Mouse (Mus musculus) heart, embryonic 14.5 days (tissue): Measurements from ENCODE around the gene Bmp7. TPM values are rescaled to one million over a fixed set of nuclear protein-coding genes. Genes with fewer than 3 reads are reported as not detected.

Source experiments
- ATAC-seq: fragments of 200-750 bp; cut with Nextera tagmentation; 2 replicates; pipeline ENCODE4 v1.8.0; 2017; ENCODE audit warnings: low read depth, moderate TSS enrichment; ENCODE audit not compliant: insufficient number of reproducible peaks, insufficient read depth, low FRiP score
- H3K27ac ChIP-seq, 2 experiments: fragments of 200-500 bp in 1 of 2; fragments of 300-500 bp in 1 of 2; sonication (generic) in 1 of 2; replicated peaks in 1 of 2; 2 replicates each; pipeline ENCODE4 v1.5.1; 2012 to 2014; ENCODE audit warnings: low read depth in 2 of 2, low read length in 2 of 2, control low read depth in 1 of 2, mild to moderate bottlenecking in 1 of 2, mixed read lengths in 1 of 2; ENCODE audit not compliant: control insufficient read depth in 1 of 2, insufficient read depth in 1 of 2
- H3K27me3 ChIP-seq: fragments of 300-500 bp; sonication (generic); 2 replicates; pipeline ENCODE4 v1.6.1; 2014; ENCODE audit warnings: mild to moderate bottlenecking, low read length, control low read depth; ENCODE audit not compliant: control insufficient read depth, insufficient read depth
- H3K36me3 ChIP-seq: fragments of 300-500 bp; sonication (generic); 2 replicates; pipeline ENCODE4 v1.6.1; 2014; ENCODE audit warnings: mild to moderate bottlenecking, control low read depth, low read length, mixed read lengths; ENCODE audit not compliant: control insufficient read depth, insufficient read depth
- H3K4me1 ChIP-seq, 2 experiments: fragments of 200-500 bp in 1 of 2; fragments of 300-500 bp in 1 of 2; sonication (generic) in 1 of 2; 2 replicates each; pipeline ENCODE4 v1.6.1; 2012 to 2014; ENCODE audit warnings: low read length in 2 of 2, control low read depth in 1 of 2, mixed read lengths in 1 of 2; ENCODE audit not compliant: control insufficient read depth in 2 of 2, insufficient read depth in 2 of 2
- H3K4me2 ChIP-seq: fragments of 300-500 bp; sonication (generic); 2 replicates; pipeline ENCODE4 v1.6.1; 2014; ENCODE audit warnings: mild to moderate bottlenecking, low read length
- H3K4me3 ChIP-seq, 2 experiments: fragments of 200-500 bp in 1 of 2; fragments of 300-500 bp in 1 of 2; sonication (generic) in 1 of 2; 2 replicates each; pipeline ENCODE4 v1.5.1; 2012 to 2014; ENCODE audit warnings: low read length in 2 of 2, mild to moderate bottlenecking in 2 of 2, control low read depth in 1 of 2, low read depth in 1 of 2, moderate library complexity in 1 of 2; ENCODE audit not compliant: control insufficient read depth in 1 of 2, insufficient read depth in 1 of 2
- H3K9ac ChIP-seq: fragments of 300-500 bp; sonication (generic); 2 replicates; pipeline ENCODE4 v1.6.1; 2014; ENCODE audit warnings: mild to moderate bottlenecking, low read length
- H3K9me3 ChIP-seq: fragments of 300-500 bp; sonication (generic); 2 replicates; pipeline ENCODE4 v1.6.1; 2016; ENCODE audit warnings: low read length, control low read depth; ENCODE audit not compliant: control insufficient read depth
- WGBS: fragments of 180-500 bp; shearing (Covaris S2); extraction: QIAGEN DNeasy Blood & Tissue Kit; methylation state at CpG from one replicate; pipeline ENCODE4 v1.1.7; 2014; 5-methylcytosine and 5-hydroxymethylcytosine counted together
- polyA plus RNA-seq: library from polyadenylated mRNA; unstranded; fragments of >200 nt; fragmentation: Nextera tagmentation; extraction: Ambion mirVana; gene quantifications from 2 replicates; pipeline ENCODE4 v1.2.1, GENCODE M21; 2014

Gene Bmp7
- polyA plus RNA-seq, 1 experiment from 2014 or later = 50.5 TPM

DNA sequence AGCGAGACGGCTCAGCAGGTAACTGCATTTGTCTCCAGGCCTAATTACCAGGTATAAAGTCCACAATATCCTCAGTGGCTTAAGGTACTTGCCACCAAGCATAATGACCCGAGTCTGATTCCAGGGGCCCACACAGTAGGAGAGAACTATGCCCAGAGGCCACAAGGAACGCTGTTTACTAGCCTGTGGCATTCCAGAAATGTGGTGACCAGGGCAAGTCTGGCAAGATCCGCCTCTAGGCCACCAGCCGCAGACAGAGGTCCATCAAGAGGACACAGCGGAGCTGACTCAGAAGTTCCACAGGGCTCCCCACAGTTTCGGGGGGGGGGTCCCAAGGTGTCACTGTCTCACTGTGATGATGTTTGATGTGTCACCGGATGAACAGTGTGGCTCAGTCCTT, 34.0 kb downstream of the Bmp7 start:
- Histone ChIP-seq H3K4me1 (peaks cover 42 to 72% of the 10 kb centered on the region in 2 experiments), H3K4me2 (no peak overlapping the region), H3K27ac (peak overlapping the region; percentile 60 to 72), H3K4me3 (no peak overlapping the region), H3K36me3 (peaks cover 12% of the 10 kb centered on the region; the same call in 1 of the 2 replicates), H3K27me3 (no peaks in the 10 kb centered on the region), H3K9ac (peak overlapping the region; percentile 18; the same call in 1 of the 2 replicates), H3K9me3 (no peaks in the 10 kb centered on the region)
- 0 out of 2 replicates have a peak, but pooled peaks have one; percentile 7 for ATAC-seq
- 45% methylated on average over 9 of the region's 9 CpGs for WGBS

DNA sequence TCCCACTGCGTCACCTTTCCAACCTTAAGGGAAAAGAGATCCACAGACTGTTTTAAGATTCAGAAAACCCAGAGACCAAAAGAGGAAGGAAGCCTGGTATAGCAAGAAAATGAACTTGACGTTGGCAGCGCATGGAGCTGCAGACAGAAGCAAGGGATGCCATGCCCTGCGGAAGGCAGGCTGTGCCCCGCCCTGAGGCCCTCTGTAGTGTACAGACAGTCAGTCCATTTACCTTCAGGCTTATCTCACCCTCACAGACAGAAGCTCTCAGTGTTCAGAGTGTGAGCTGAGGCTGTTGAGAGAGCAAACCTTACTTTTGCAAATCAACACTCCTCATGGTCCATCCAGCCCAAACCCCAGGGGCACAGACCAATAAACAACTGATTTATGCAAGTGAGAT, 35.1 kb downstream of the Bmp7 start:
- H3K4me1 ChIP-seq = peaks cover 38 to 68% of the 10 kb centered on the region in 2 experiments
- 52% methylated on average over 5 of the region's 5 CpGs for WGBS
- H3K27me3 ChIP-seq = no peaks in the 10 kb centered on the region
- no peak overlapping the region for H3K4me2 ChIP-seq
- H3K9ac ChIP-seq = no peak overlapping the region
- ATAC-seq = no peak
- H3K4me3 ChIP-seq = no peak overlapping the region
- H3K36me3 ChIP-seq = peaks cover 4% of the 10 kb centered on the region; the same call in 1 of the 2 replicates
- H3K9me3 ChIP-seq = no peaks in the 10 kb centered on the region
- peak overlapping the region in 1 of 2 experiments; percentile 72; a peak in 2 of 4 replicates for H3K27ac ChIP-seq

DNA sequence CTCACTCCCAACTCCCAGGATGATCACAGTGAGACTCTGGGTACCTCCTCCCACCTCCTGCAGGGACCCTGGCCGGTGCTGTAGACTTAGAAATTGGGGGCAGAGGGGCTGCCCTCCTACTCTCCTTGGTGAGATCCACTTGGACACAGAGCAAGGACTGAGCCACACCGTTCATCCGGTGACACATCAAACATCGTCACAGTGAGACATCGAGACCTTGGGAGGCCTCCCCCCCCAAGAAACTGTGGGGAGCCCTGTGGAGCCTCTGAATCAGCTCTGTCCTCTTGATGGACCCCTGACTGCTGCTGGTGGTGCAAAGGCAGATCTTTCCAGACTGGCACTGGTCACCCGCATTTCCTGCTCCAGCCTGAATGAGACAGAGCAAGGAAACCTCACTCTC, 35.5 kb downstream of the Bmp7 start:
- H3K4me1 ChIP-seq = peaks cover 35 to 63% of the 10 kb centered on the region in 2 experiments
- H3K27ac ChIP-seq = no peak overlapping the region
- WGBS = 76% methylated on average over 6 of the region's 6 CpGs
- no peak overlapping the region for H3K4me3 ChIP-seq
- H3K27me3 ChIP-seq = no peaks in the 10 kb centered on the region
- H3K9me3 ChIP-seq = no peaks in the 10 kb centered on the region
- no peak overlapping the region for H3K4me2 ChIP-seq
- H3K36me3 ChIP-seq = no peaks in the 10 kb centered on the region
- 0 out of 2 replicates have a peak overlapping the region, but pooled peaks have one; percentile 17 for H3K9ac ChIP-seq
- no peak for ATAC-seq

DNA sequence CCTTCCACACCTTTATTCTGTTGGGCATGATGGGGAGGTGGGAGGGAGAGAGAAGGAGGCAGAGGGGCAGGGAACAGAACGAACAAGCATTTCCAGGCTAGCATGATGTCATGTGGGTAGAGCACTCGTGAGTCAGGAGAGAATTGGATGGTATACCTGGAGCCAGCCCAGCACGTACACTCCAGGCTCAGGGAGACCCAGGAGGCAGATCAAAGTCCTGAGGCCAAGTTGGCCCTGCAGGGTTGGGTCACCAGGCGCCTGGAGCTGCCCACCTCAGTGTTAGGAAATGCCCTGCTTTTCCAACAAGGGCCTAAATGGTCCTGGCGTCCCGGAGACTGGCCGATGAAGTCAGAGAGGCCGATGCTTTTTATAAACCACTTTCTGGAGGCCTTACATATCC, 36.6 kb downstream of the Bmp7 start:
- H3K9me3 ChIP-seq = 0 out of 2 replicates have a peak, but pooled peaks cover 3% of the 10 kb centered on the region
- no peaks in the 10 kb centered on the region for H3K27me3 ChIP-seq
- H3K4me1 ChIP-seq = peaks cover 30 to 60% of the 10 kb centered on the region in 2 experiments
- no peak overlapping the region for H3K4me2 ChIP-seq
- 66% methylated on average over 8 of the region's 8 CpGs for WGBS
- 0 out of 2 replicates have a peak, but pooled peaks cover 2% of the 10 kb centered on the region for H3K36me3 ChIP-seq
- no peak overlapping the region for H3K4me3 ChIP-seq
- no peak overlapping the region; the same call in 1 of the 2 replicates for H3K9ac ChIP-seq
- no peak for ATAC-seq
- peak overlapping the region in 1 of 2 experiments; percentile 14; a peak in 1 of 4 replicates for H3K27ac ChIP-seq

DNA sequence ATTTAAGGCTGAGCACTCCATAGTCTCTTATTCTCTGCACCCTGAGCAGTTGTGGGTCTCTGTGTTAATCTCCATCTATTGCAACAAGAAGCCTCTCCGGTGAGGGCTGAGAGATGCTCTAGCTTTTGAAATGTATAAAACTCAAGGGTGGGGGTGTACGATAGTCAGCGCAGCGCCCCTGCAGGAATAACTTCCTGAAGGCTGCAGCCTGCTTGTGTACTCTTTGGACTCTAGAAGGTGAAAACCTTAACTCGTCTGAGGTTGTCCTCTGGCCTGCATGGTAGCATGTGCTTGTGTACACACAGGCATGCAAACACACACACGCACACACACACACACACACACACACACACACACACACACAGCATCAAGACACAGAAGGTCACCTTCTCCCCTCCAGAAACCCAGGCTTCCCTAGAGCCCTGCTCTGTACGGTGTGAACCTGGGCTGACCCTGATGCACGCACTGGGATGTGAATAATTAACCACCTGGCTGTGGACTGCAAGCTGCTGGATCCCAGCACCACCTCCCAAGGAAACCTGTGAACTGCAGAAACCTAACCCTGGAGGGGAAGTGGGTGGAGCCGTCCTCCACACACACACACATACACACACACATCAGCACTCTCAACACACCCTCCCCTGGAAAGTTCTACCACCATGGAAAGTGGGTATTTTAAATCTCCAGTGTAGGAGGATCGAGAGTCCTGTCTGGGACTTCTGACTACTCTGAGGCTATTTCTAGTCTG, 39.0 kb downstream of the Bmp7 start:
- no peak for ATAC-seq
- Histone ChIP-seq H3K4me3 (no peak overlapping the region), H3K4me2 (no peak overlapping the region), H3K9me3 (0 out of 2 replicates have a peak, but pooled peaks cover 7% of the 10 kb centered on the region), H3K27ac (no peak overlapping the region), H3K36me3 (0 out of 2 replicates have a peak, but pooled peaks cover 4% of the 10 kb centered on the region), H3K9ac (no peak overlapping the region), H3K27me3 (no peaks in the 10 kb centered on the region), H3K4me1 (peaks cover 24 to 46% of the 10 kb centered on the region in 2 experiments)
- WGBS = 61% methylated on average over 10 of the region's 10 CpGs

DNA sequence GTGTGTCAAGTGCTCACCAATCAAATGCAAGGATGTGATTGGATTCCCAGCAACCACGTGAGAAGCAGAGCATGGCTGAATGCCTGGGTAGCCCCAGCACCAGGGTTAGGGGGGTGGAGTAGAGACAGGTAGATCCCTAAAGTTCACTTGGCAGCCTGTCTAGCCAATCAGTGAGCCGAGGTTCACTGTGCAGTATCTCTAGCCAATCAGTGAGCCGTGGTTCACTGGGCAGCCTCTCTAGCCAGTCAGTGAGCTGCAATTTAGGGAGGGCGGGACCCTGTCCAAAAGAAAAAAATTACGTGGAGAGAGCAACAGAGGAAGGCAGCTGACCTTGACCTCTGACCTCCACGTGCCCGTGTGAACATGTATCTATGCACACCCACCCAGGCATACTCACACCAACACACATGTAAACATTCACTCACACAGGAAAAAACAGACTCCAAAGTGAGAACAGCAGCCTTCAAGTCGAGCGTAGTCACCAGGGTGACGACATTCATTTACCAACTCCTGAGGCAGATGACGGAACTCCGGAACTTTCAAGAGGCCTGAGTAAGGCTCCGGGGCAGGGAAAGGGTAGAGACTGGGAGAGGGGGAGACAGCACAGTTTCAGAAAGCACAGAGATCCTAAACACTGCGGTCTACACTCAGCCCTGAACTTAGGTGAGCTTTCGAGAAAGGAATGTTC, 50.2 kb downstream of the Bmp7 start:
- no peak overlapping the region for H3K4me3 ChIP-seq
- H3K9ac ChIP-seq = peak overlapping the region; percentile 9; the same call in 1 of the 2 replicates
- ATAC-seq = no peak
- 43% methylated on average over 15 of the region's 15 CpGs for WGBS
- no peak overlapping the region; a peak in 2 of 4 replicates for H3K27ac ChIP-seq
- H3K4me2 ChIP-seq = no peak overlapping the region
- no peaks in the 10 kb centered on the region for H3K9me3 ChIP-seq
- H3K4me1 ChIP-seq = peaks cover 11 to 13% of the 10 kb centered on the region in 2 experiments
- peaks cover 43% of the 10 kb centered on the region for H3K36me3 ChIP-seq
- no peaks in the 10 kb centered on the region for H3K27me3 ChIP-seq

DNA sequence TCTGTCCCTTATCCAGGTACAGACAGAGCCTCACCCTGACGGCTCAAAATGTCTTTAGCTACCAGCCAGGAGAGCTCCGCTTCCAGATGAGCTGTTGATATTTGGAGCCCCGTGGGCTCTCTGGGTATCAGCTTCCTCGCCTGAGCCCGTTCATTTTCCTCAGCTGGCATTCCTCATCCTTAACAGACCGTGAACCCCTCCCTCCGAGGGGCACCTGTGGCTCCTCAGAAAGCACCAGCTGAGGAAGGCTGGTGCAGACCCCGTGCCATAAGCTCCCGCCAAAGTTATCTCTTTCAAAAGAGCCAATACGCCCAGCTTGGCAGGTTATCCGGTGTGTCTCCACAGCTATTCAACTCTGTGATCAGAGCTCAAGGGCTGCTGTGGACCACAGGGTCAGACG, 50.9 kb downstream of the Bmp7 start:
- peaks cover 43% of the 10 kb centered on the region for H3K36me3 ChIP-seq
- H3K27ac ChIP-seq = no peak overlapping the region
- H3K27me3 ChIP-seq = no peaks in the 10 kb centered on the region
- H3K4me1 ChIP-seq = peaks cover 9% of the 10 kb centered on the region in 2 experiments
- no peaks in the 10 kb centered on the region for H3K9me3 ChIP-seq
- H3K4me3 ChIP-seq = no peak overlapping the region
- WGBS = 74% methylated on average over 12 of the region's 12 CpGs
- no peak overlapping the region for H3K9ac ChIP-seq
- no peak overlapping the region for H3K4me2 ChIP-seq
- no peak for ATAC-seq
